Mouse (Mus musculus) cortical plate, adult 2 months (tissue): ENCODE data around the gene Klrd1.
"Not testable (repeated sequence)": the region's sequence is repeated elsewhere in the genome, so short reads cannot be mapped to it uniquely, and the experiment has no call there.

Experiments used
- CTCF ChIP-seq: fragments of 200-500 bp; IDR thresholded peaks from 2 replicates; pipeline ENCODE4 v1.5.1; 2011; ENCODE audit warnings: mild to moderate bottlenecking, control low read depth, low read length; ENCODE audit not compliant: insufficient read depth; ENCODE audit errors: extremely low read depth
- POLR2A ChIP-seq: fragments of 200-500 bp; IDR thresholded peaks from 2 replicates; pipeline ENCODE4 v1.6.1; 2011; ENCODE audit warnings: mild to moderate bottlenecking, low read length, control low read depth; ENCODE audit not compliant: insufficient read depth; ENCODE audit errors: extremely low read depth

GRCm38 (mm10) chr6:129643237-129643636 lies 51.7 kb downstream of the Klrd1 start, which contains the start of gene Klrc3:
- TF ChIP-seq POLR2A, CTCF: not testable (repeated sequence)
